In the genomic region with DNA sequence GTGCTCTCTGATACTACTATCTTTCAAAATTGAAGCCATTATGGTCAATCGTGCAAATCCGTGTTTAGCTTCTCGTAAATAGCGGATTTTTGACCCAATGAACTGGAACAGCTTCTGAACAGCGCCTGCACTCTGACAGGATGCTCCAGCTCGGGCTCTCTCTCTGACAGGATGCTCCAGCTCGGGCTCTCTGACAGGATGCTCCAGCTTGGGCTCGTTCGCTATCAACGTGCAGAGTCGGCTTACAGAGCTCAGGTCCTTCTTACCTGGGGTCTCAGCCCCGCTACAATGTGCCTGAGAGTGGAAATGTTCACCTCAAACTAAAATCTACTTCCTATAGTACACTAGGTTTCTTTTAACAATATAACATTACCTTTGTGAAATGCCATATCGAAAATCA, we compare ENCODE assay signal across 23 mouse cellular contexts.
"Had no signal": no experiment of that assay in that cellular context is flagged by ENCODE, and none has a peak within 500 bp of the region (broad histone marks: within the 10 kb centered on the region; RNA-seq: fewer than 3 reads in every experiment).

No protein-coding gene starts in this region.

- DNase-seq: liver, embryonic 13.5 days; liver, postnatal 0 days; lung, adult 2 months; lung, postnatal 14 days; lung, postnatal 36 days; midbrain, embryonic 14.5 days; retina, postnatal 1 day; right cerebral cortex, adult 18-20 months; right cerebral cortex, postnatal 25 days; right cerebral cortex, postnatal 4 days; spleen, adult 18-20 months; thymus, adult 18-20 months; thymus, postnatal 14 days; thymus, postnatal 36 days had no signal

- ATAC-seq: liver, postnatal 0 days; lung, postnatal 0 days; midbrain, embryonic 16.5 days had no signal

- H3K4me1 ChIP-seq: liver, embryonic 15.5 days; midbrain, embryonic 10.5 days; midbrain, embryonic 12.5 days; neural tube, embryonic 13.5 days had no signal

- H3K9me3 ChIP-seq: liver, embryonic 13.5 days; liver, embryonic 15.5 days; lung, embryonic 15.5 days; midbrain, embryonic 10.5 days; midbrain, embryonic 12.5 days; neural tube, embryonic 13.5 days had no signal

- H3K4me2 ChIP-seq: liver, embryonic 13.5 days; liver, embryonic 15.5 days; lung, embryonic 15.5 days; midbrain, embryonic 12.5 days; neural tube, embryonic 13.5 days had no signal

- H3K36me3 ChIP-seq: lung, embryonic 15.5 days; midbrain, embryonic 12.5 days; neural tube, embryonic 13.5 days had no signal

- H3K4me3 ChIP-seq: liver, embryonic 13.5 days; liver, embryonic 15.5 days; lung, embryonic 15.5 days; midbrain, embryonic 10.5 days; midbrain, embryonic 12.5 days; myocyte; neural tube, embryonic 13.5 days had no signal

- H3K9ac ChIP-seq: liver, embryonic 13.5 days; liver, embryonic 15.5 days; liver, postnatal 0 days; lung, embryonic 15.5 days; midbrain, embryonic 12.5 days; neural tube, embryonic 13.5 days had no signal

- H3K27me3 ChIP-seq: liver, embryonic 13.5 days; liver, embryonic 15.5 days; lung, embryonic 15.5 days; midbrain, embryonic 12.5 days; neural tube, embryonic 13.5 days had no signal

- H3K27ac ChIP-seq: liver, embryonic 13.5 days; liver, embryonic 15.5 days; lung, embryonic 15.5 days; macrophage; midbrain, embryonic 10.5 days; midbrain, embryonic 12.5 days; neural tube, embryonic 13.5 days had no signal
